Mouse (Mus musculus) gastrocnemius, adult 18-20 months (tissue): ENCODE measurements around the gene Nfia. TPM values are rescaled to one million over a fixed set of nuclear protein-coding genes. Genes with fewer than 3 reads are reported as not detected.

Experiments used
- DNase-seq: peaks from one replicate; pipeline ENCODE4 v3.0.0; 2021; ENCODE audit warnings: low spot score
- total RNA-seq, 2 experiments: library from RNA; stranded (reverse); gene quantifications; 2 replicates each; pipeline ENCODE4 v1.2.3; 2021

Nfia gene
- total RNA-seq, 2 experiments from 2014 or later = 56.3 to 56.9 TPM

GRCm38 (mm10) chr4:97866463-97866862, 93.9 kb downstream of the Nfia start:
- peak; percentile 69 for DNase-seq

- DNase-seq = peak; percentile 63
These were observed 95.9 kb downstream of the Nfia start for GRCm38 (mm10) chr4:97868307-97868937.

- peak; percentile 98 for DNase-seq
These were observed 96.5 kb downstream of the Nfia start for GRCm38 (mm10) chr4:97868938-97869440.

- no peak for DNase-seq
These were observed 96.9 kb downstream of the Nfia start for GRCm38 (mm10) chr4:97869451-97869850.

- no peak for DNase-seq
These were observed 99.4 kb downstream of the Nfia start for GRCm38 (mm10) chr4:97871770-97872439.

- no peak for DNase-seq
These were observed 102.4 kb downstream of the Nfia start for GRCm38 (mm10) chr4:97874916-97875315.

- no peak for DNase-seq
These were observed 103.4 kb downstream of the Nfia start for GRCm38 (mm10) chr4:97875901-97876300.

GRCm38 (mm10) chr4:97879696-97880095, 107.2 kb downstream of the Nfia start:
- DNase-seq = no peak

GRCm38 (mm10) chr4:97880120-97881055, 107.9 kb downstream of the Nfia start:
- peak; percentile 23 for DNase-seq

- no peak for DNase-seq
These were observed 113.0 kb downstream of the Nfia start for GRCm38 (mm10) chr4:97885574-97885973.

GRCm38 (mm10) chr4:97886220-97886619, 113.7 kb downstream of the Nfia start:
- no peak for DNase-seq

- no peak for DNase-seq
These were observed 114.7 kb downstream of the Nfia start for GRCm38 (mm10) chr4:97887228-97887627.

- no peak for DNase-seq
These were observed 118.5 kb downstream of the Nfia start for GRCm38 (mm10) chr4:97891063-97891462.

- DNase-seq = no peak
These were observed 119.1 kb downstream of the Nfia start for GRCm38 (mm10) chr4:97891611-97892010.

GRCm38 (mm10) chr4:97893915-97894884, 121.7 kb downstream of the Nfia start:
- DNase-seq = no peak

GRCm38 (mm10) chr4:97895940-97896339, 123.4 kb downstream of the Nfia start:
- DNase-seq = no peak

- peak; percentile 46 for DNase-seq
These were observed 127.9 kb downstream of the Nfia start for GRCm38 (mm10) chr4:97900256-97900944.

- DNase-seq = no peak
These were observed 133.3 kb downstream of the Nfia start for GRCm38 (mm10) chr4:97905826-97906225.

GRCm38 (mm10) chr4:97908576-97909147, 136.1 kb downstream of the Nfia start:
- peak; percentile 49 for DNase-seq
